In genomic region chr11:43388122-43389097, GRCm38 (mm10) we compare ENCODE assay signal across 25 mouse cellular contexts. TPM values are rescaled to one million over a fixed set of nuclear protein-coding genes. Genes with fewer than 3 reads are reported as not detected.
A peak's percentile ranks its signal among the peaks of the same experiment; 100 is the strongest.
DNase-seq lines count a peak whose midpoint lies in the region; ATAC-seq and TF ChIP-seq lines count a peak whose summit lies in the region.
"Had no signal": no experiment of that assay in that cellular context is flagged by ENCODE, and none has a peak within 500 bp of the region (broad histone marks: within the 10 kb centered on the region; RNA-seq: fewer than 3 reads in every experiment).

No protein-coding gene starts in this region.

- no peak for ATAC-seq in heart, embryonic 11.5 days (replicated peaks; ENCODE audit: insufficient number of reproducible peaks, low FRiP score, low TSS enrichment)
- ATAC-seq: forebrain, embryonic 15.5 days; hindbrain, embryonic 16.5 days; liver, embryonic 12.5 days; Patski had no signal

- peak; percentile 66 for DNase-seq in heart, adult 11 months
- DNase-seq in thymus, adult 2 months: no peak
- no peak for DNase-seq in thymus, postnatal 4 days
- DNase-seq in brain, adult 2 months (ENCODE audit: low read depth, low spot score): peak; percentile 18
- peak; percentile 63 to 64 for DNase-seq in spleen, postnatal 36 days (ENCODE audit: low spot score in 2 of 2)
- DNase-seq in kidney, postnatal 14 days: no peak
- no peak for DNase-seq in gastrocnemius, postnatal 14 days
- DNase-seq: adrenal gland, postnatal 25 days; cerebellum, adult 11-12 months; cerebellum, postnatal 14 days; embryo, embryonic 11 days; heart, postnatal 36 days; kidney, adult 8-10 months; kidney, postnatal 25 days; layer of hippocampus, adult 9-11 months; lung, embryonic 14.5 days; lung, postnatal 36 days; right cerebral cortex, adult 18-20 months had no signal

- H3K4me2 ChIP-seq in heart, embryonic 11.5 days: no peak overlapping the region
- H3K4me2 ChIP-seq: forebrain, embryonic 15.5 days; heart, embryonic 13.5 days; limb, embryonic 12.5 days; liver, embryonic 12.5 days; lung, embryonic 14.5 days had no signal

- H3K4me1 ChIP-seq in heart, embryonic 11.5 days (ENCODE audit: control insufficient read depth, insufficient read depth, low read length): 0 out of 2 replicates have a peak, but pooled peaks cover 2% of the 10 kb centered on the region
- peaks cover 30% of the 10 kb centered on the region for H3K4me1 ChIP-seq in thymus, adult 2 months (replicated peaks; ENCODE audit: control insufficient read depth, insufficient read depth, low read length)
- H3K4me1 ChIP-seq: liver, embryonic 12.5 days had no signal

- TF ChIP-seq POLR2A in thymus, adult 2 months (IDR thresholded peaks at IDR 0.05; ENCODE audit: control insufficient read depth, extremely low read depth, insufficient read depth, low read length, poor library complexity): no peak

- no peaks in the 10 kb centered on the region for H3K27me3 ChIP-seq in heart, embryonic 11.5 days (ENCODE audit: control insufficient read depth, insufficient read depth, low read length)
- H3K27me3 ChIP-seq in thymus, adult 2 months (ENCODE audit: control insufficient read depth, insufficient read depth, low read length): no peaks in the 10 kb centered on the region
- H3K27me3 ChIP-seq: forebrain, embryonic 15.5 days; heart, embryonic 13.5 days had no signal

- no peak for TF ChIP-seq CTCF in thymus, adult 2 months (IDR thresholded peaks at IDR 0.05; ENCODE audit: borderline replicate concordance, control insufficient read depth, extremely low read depth, insufficient read depth, low read length, poor library complexity)

- H3K9ac ChIP-seq in heart, embryonic 11.5 days (ENCODE audit: low read depth, low read length): no peak overlapping the region
- H3K9ac ChIP-seq: forebrain, embryonic 15.5 days; heart, embryonic 13.5 days; limb, embryonic 12.5 days; liver, embryonic 12.5 days; lung, embryonic 14.5 days had no signal

- no peaks in the 10 kb centered on the region for H3K36me3 ChIP-seq in heart, embryonic 11.5 days (ENCODE audit: control insufficient read depth, insufficient read depth, low read length)
- no peaks in the 10 kb centered on the region for H3K36me3 ChIP-seq in thymus, adult 2 months (ENCODE audit: control insufficient read depth, insufficient read depth, low read length)
- H3K36me3 ChIP-seq: forebrain, embryonic 15.5 days; heart, embryonic 13.5 days; limb, embryonic 12.5 days; liver, embryonic 12.5 days had no signal

- intact Hi-C loops in gastrocnemius, postnatal 14 days (cut with DNase I; ENCODE audit: low total_unique reads): no loop called here

- H3K27ac ChIP-seq in heart, embryonic 11.5 days (ENCODE audit: low read depth, low read length): no peak overlapping the region
- 0 out of 2 replicates have a peak overlapping the region, but pooled peaks have one; percentile 29 for H3K27ac ChIP-seq in thymus, adult 2 months (ENCODE audit: control insufficient read depth, insufficient read depth, low read length)
- H3K27ac ChIP-seq: forebrain, embryonic 15.5 days; heart, embryonic 13.5 days; limb, embryonic 12.5 days; liver, embryonic 12.5 days had no signal

- H3K9me3 ChIP-seq in heart, embryonic 11.5 days (replicated peaks; ENCODE audit: control insufficient read depth, low read length): no peaks in the 10 kb centered on the region
- H3K9me3 ChIP-seq: forebrain, embryonic 15.5 days; heart, embryonic 13.5 days; limb, embryonic 12.5 days; liver, embryonic 12.5 days had no signal

- 72% methylated on average over 21 of the region's 21 CpGs for WGBS in heart, embryonic 11.5 days (ENCODE audit: insufficient replicate concordance)
- 68% methylated on average over 21 of the region's 21 CpGs for WGBS in thymus, adult 2 months

- H3K4me3 ChIP-seq in heart, embryonic 11.5 days (ENCODE audit: low read depth, low read length): no peak overlapping the region
- no peak overlapping the region for H3K4me3 ChIP-seq in thymus, adult 2 months (ENCODE audit: control insufficient read depth, insufficient read depth, low read length)
- H3K4me3 ChIP-seq: forebrain, embryonic 15.5 days; heart, embryonic 13.5 days; limb, embryonic 12.5 days; liver, embryonic 12.5 days had no signal

RNA-seq across cellular contexts. Expression of gene Pttg1, which starts 37.6 kb away (rescaled TPM):
- 112 and 119 TPM in 2 replicates for polyA plus RNA-seq in heart, embryonic 11.5 days (2014; fragmentation: Nextera tagmentation; extraction: Ambion mirVana)
- 28.5 and 38.8 TPM in 2 replicates for polyA plus RNA-seq in thymus, adult 2 months (2012; rRNA removed)
- 10 to 100 TPM; 26.5 to 30.2 TPM for total RNA-seq in gastrocnemius, postnatal 14 days (2021)

RNA-seq across cellular contexts. Expression of gene Slu7, which starts 45.1 kb away (rescaled TPM):
- 39.2 and 42.1 TPM in 2 replicates for polyA plus RNA-seq in heart, embryonic 11.5 days (2014; fragmentation: Nextera tagmentation; extraction: Ambion mirVana)
- polyA plus RNA-seq in thymus, adult 2 months (2012; rRNA removed): 4.1 and 4.5 TPM in 2 replicates
- 10 to 100 TPM; 27.8 to 27.9 TPM for total RNA-seq in gastrocnemius, postnatal 14 days (2021)

Comparison
In these comparisons a context has a peak if more than half of its experiments do, and no peak if none do; other contexts are left out.
1. DNase-seq: peak in heart, adult 11 months (single experiment), brain, adult 2 months (single experiment) and spleen, postnatal 36 days (2 of 2); none in thymus, adult 2 months (single experiment), thymus, postnatal 4 days (single experiment), kidney, postnatal 14 days (single experiment) and gastrocnemius, postnatal 14 days (single experiment).